Mouse (Mus musculus) ES-E14 (cell line): ENCODE measurements around the gene March8.

Experiments
- CHD2 ChIP-seq: IDR thresholded peaks from 2 replicates; pipeline ENCODE4 v1.6.1; 2014; ENCODE audit warnings: mild to moderate bottlenecking, low read depth, low read length, inconsistent platforms
- HCFC1 ChIP-seq: IDR thresholded peaks from 2 replicates; pipeline ENCODE4 v1.6.1; 2012; ENCODE audit warnings: low read length, inconsistent platforms, borderline replicate concordance; ENCODE audit not compliant: insufficient read depth
- MAFK ChIP-seq: IDR thresholded peaks from 2 replicates; pipeline ENCODE4 v1.6.1; 2014; ENCODE audit warnings: mild to moderate bottlenecking, low read depth, low read length, inconsistent platforms; ENCODE audit not compliant: insufficient read depth
- ZC3H11A ChIP-seq: IDR thresholded peaks from 2 replicates; pipeline ENCODE4 v1.6.1; 2012; ENCODE audit warnings: low read depth, mild to moderate bottlenecking, inconsistent platforms, low read length, borderline replicate concordance
- ZNF384 ChIP-seq: IDR thresholded peaks from 2 replicates; pipeline ENCODE4 v1.6.1; 2012; ENCODE audit warnings: low read depth, low read length, inconsistent platforms

GRCm38 (mm10) chr6:116407956-116408657 lies 70.3 kb downstream of the March8 start:
- TF ChIP-seq CHD2 (no peak), ZNF384 (no peak), MAFK (no peak), HCFC1 (no peak), ZC3H11A (no peak)
